8 mouse cellular contexts compared by ENCODE assay signal in the genomic region with DNA sequence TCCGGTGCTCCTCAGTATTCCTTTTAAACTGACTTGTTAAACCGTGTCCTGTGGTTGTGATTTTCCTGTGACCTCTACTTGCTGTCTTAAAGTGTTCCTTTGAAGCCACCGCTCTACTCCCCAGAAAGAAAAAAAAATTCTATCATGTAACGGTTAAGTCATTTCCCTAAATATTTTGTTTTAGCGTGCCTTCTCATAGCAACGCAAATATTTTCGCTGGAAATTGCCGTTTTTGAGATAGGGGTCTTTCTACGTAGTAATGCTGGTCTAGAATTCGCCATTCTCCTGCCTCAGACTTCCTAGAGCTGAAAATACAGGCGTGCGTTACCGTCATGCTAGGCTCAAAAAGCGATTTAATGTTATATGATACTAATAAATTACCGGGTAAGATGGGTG. TPM values are rescaled to one million over a fixed set of nuclear protein-coding genes. Genes with fewer than 3 reads are reported as not detected.
DNase-seq lines count a peak whose midpoint lies in the region; ATAC-seq and TF ChIP-seq lines count a peak whose summit lies in the region.

No protein-coding gene starts in this region.

- dilution Hi-C loops in CH12.LX (cut with MboI; ENCODE audit: extremely low pct_ligation_motif_present, extremely low pct_unique_long_range_greater_than_20kb, low sequenced_read_pairs): no loop called here

- no peak for TF ChIP-seq CTCF in gastrocnemius, adult 2 months (IDR thresholded peaks at IDR 0.05)
- TF ChIP-seq CTCF in CH12.LX (conservative IDR thresholded peaks at IDR 0.05 in 1 of 2, IDR thresholded peaks at IDR 0.05 in 1 of 2; ENCODE audit: low read depth in 2 of 2, low read length in 2 of 2): no peak
- TF ChIP-seq CTCF in liver, embryonic 14.5 days (IDR thresholded peaks at IDR 0.05; ENCODE audit: low read depth): no peak

- no peak for TF ChIP-seq EP300 in CH12.LX (IDR thresholded peaks at IDR 0.05; ENCODE audit: low read length)
- TF ChIP-seq EP300 in liver, embryonic 14.5 days (IDR thresholded peaks at IDR 0.05; ENCODE audit: low read depth): no peak

- H3K36me3 ChIP-seq in CH12.LX (replicated peaks in 1 of 2; ENCODE audit: control insufficient read depth in 1 of 2, insufficient read depth in 1 of 2, low read length in 1 of 2): peaks cover 0 to 18% of the 10 kb centered on the region in 2 experiments
- H3K36me3 ChIP-seq in forebrain, embryonic 16.5 days (ENCODE audit: control insufficient read depth, insufficient read depth): no peaks in the 10 kb centered on the region
- H3K36me3 ChIP-seq in liver, embryonic 14.5 days (replicated peaks; ENCODE audit: control insufficient read depth, insufficient read depth, low read depth): no peaks in the 10 kb centered on the region

- 5% methylated on average over 15 of the region's 15 CpGs for WGBS in forebrain, embryonic 16.5 days
- WGBS in liver, embryonic 14.5 days (ENCODE audit: insufficient replicate concordance): 4% methylated on average over 15 of the region's 15 CpGs

- peaks cover 35% of the 10 kb centered on the region for H3K79me2 ChIP-seq in CH12.LX (replicated peaks; ENCODE audit: control insufficient read depth, extremely low read depth, insufficient read depth, poor library complexity, severe bottlenecking)

- in situ Hi-C loops in CH12.LX (cut with MboI; ENCODE audit: low pct_ligation_motif_present, low pct_unique_long_range_greater_than_20kb, low sequenced_read_pairs): no loop called here

- DNase-seq in gastrocnemius, adult 2 months: no peak
- no peak for DNase-seq in gastrocnemius, postnatal 25 days
- no peak for DNase-seq in CH12.LX (ENCODE audit: extremely low read depth)
- DNase-seq in liver, embryonic 14.5 days (ENCODE audit: low read depth in 3 of 3, low spot score in 3 of 3): no peak
- no peak for DNase-seq in cerebellum, adult 11 months
- DNase-seq in spleen, postnatal 4 days (ENCODE audit: low spot score in 2 of 2): no peak
- no peak for DNase-seq in left cerebral cortex, postnatal 36 days (ENCODE audit: low spot score in 2 of 2)

- TF ChIP-seq POLR2A in CH12.LX (IDR thresholded peaks at IDR 0.05; ENCODE audit: low read depth, low read length): no peak

- H3K4me3 ChIP-seq in gastrocnemius, adult 2 months: peak overlapping the region; percentile 90
- peak overlapping the region; percentile 72 to 84 (median 82) for H3K4me3 ChIP-seq in CH12.LX (replicated peaks in 1 of 3; ENCODE audit: low read depth in 2 of 3, low read length in 2 of 3, poor library complexity in 1 of 3)
- peak overlapping the region; percentile 82 for H3K4me3 ChIP-seq in forebrain, embryonic 16.5 days (replicated peaks; ENCODE audit: low read length)
- peak overlapping the region; percentile 81 to 87 for H3K4me3 ChIP-seq in liver, embryonic 14.5 days (ENCODE audit: insufficient read depth in 1 of 2, low read depth in 2 of 2, low read length in 2 of 2)

- ATAC-seq in forebrain, embryonic 16.5 days: no peak; the same call in 1 of the 2 replicates
- ATAC-seq in liver, embryonic 14.5 days (ENCODE audit: insufficient read depth): no peak

- no peaks in the 10 kb centered on the region for H3K9me3 ChIP-seq in CH12.LX (replicated peaks; ENCODE audit: low read length)
- H3K9me3 ChIP-seq in forebrain, embryonic 16.5 days (ENCODE audit: control insufficient read depth, low read length): no peaks in the 10 kb centered on the region
- no peaks in the 10 kb centered on the region for H3K9me3 ChIP-seq in liver, embryonic 14.5 days (ENCODE audit: control insufficient read depth, low read length)

- peak overlapping the region; percentile 99 for H3K27ac ChIP-seq in gastrocnemius, adult 2 months
- H3K27ac ChIP-seq in CH12.LX (ENCODE audit: insufficient read depth, low read depth): no peak overlapping the region
- H3K27ac ChIP-seq in forebrain, embryonic 16.5 days (ENCODE audit: low read length): peak overlapping the region; percentile 2; the same call in 1 of the 2 replicates
- H3K27ac ChIP-seq in liver, embryonic 14.5 days: peak overlapping the region; percentile 63

- peak overlapping the region; percentile 91 for H3K9ac ChIP-seq in CH12.LX (ENCODE audit: insufficient read depth, low read depth)
- H3K9ac ChIP-seq in forebrain, embryonic 16.5 days (replicated peaks; ENCODE audit: low read depth, low read length): peak overlapping the region; percentile 73
- peak overlapping the region; percentile 75 for H3K9ac ChIP-seq in liver, embryonic 14.5 days (replicated peaks)

- no peak for TF ChIP-seq RAD21 in CH12.LX (IDR thresholded peaks at IDR 0.05; ENCODE audit: low read depth, low read length)

- intact Hi-C loops in gastrocnemius, adult 2 months (cut with DNase I): loop anchor here (2.0 kb wide), 1 partner anchor 88 kb away; a partner anchor contains a TSS
- intact Hi-C loops in left cerebral cortex, postnatal 36 days (cut with DNase I): loop anchor here (2.0 to 5.0 kb wide), 2 partner anchors 90 to 210 kb away; a partner anchor contains a TSS

- H3K27me3 ChIP-seq in CH12.LX (replicated peaks): no peaks in the 10 kb centered on the region
- H3K27me3 ChIP-seq in forebrain, embryonic 16.5 days (replicated peaks; ENCODE audit: control insufficient read depth, insufficient read depth, low read length): no peaks in the 10 kb centered on the region
- H3K27me3 ChIP-seq in liver, embryonic 14.5 days (ENCODE audit: control insufficient read depth, insufficient read depth, low read length): no peaks in the 10 kb centered on the region

- peak overlapping the region; percentile 77 for H3K4me2 ChIP-seq in CH12.LX (ENCODE audit: insufficient read depth, low read depth, poor library complexity, severe bottlenecking)
- peak overlapping the region; percentile 79 for H3K4me2 ChIP-seq in forebrain, embryonic 16.5 days (ENCODE audit: low read length)
- peak overlapping the region; percentile 83 for H3K4me2 ChIP-seq in liver, embryonic 14.5 days (ENCODE audit: low read depth)

- peaks cover 2 to 28% of the 10 kb centered on the region in 2 experiments; a peak in 2 of 4 replicates for H3K4me1 ChIP-seq in CH12.LX (ENCODE audit: control insufficient read depth in 1 of 2, insufficient read depth in 2 of 2)
- peaks cover 16% of the 10 kb centered on the region for H3K4me1 ChIP-seq in forebrain, embryonic 16.5 days (replicated peaks; ENCODE audit: control insufficient read depth, insufficient read depth, low read length)
- peaks cover 4 to 18% of the 10 kb centered on the region in 2 experiments for H3K4me1 ChIP-seq in liver, embryonic 14.5 days (replicated peaks; ENCODE audit: control insufficient read depth in 2 of 2, insufficient read depth in 2 of 2, low read length in 1 of 2)

TF ChIP-seq in CH12.LX, 34 proteins besides CTCF, POLR2A, EP300 and RAD21 (continues in another document):
- no peak for TF ChIP-seq KAT2A (IDR thresholded peaks at IDR 0.05; ENCODE audit: insufficient replicate concordance, low read length)
- no peak for TF ChIP-seq JUND (conservative IDR thresholded peaks at IDR 0.05; ENCODE audit: low read depth, low read length)
- peak; percentile 51; the same call in 1 of the 2 replicates for TF ChIP-seq CHD1 (IDR thresholded peaks at IDR 0.05; ENCODE audit: low read depth, low read length)
- TF ChIP-seq MAX (IDR thresholded peaks at IDR 0.05; ENCODE audit: low read length): no peak
- TF ChIP-seq ZNF384 (IDR thresholded peaks at IDR 0.05; ENCODE audit: low read depth, low read length): peak; percentile 42; the same call in 1 of the 2 replicates
- no peak for TF ChIP-seq ZMIZ1 (IDR thresholded peaks at IDR 0.05; ENCODE audit: low read depth, low read length)
- TF ChIP-seq ETS1 (conservative IDR thresholded peaks at IDR 0.05; ENCODE audit: low read depth, low read length): no peak
- TF ChIP-seq MYC (IDR thresholded peaks at IDR 0.05; ENCODE audit: low read depth, low read length): no peak

RNA-seq across cellular contexts. Expression of a gene that starts 4.0 kb away (rescaled TPM):
- 100 to 1,000 TPM; 176 to 180 TPM for total RNA-seq in gastrocnemius, adult 2 months (2021)
- total RNA-seq in gastrocnemius, postnatal 25 days (2021): 100 to 1,000 TPM; 142 TPM
- total RNA-seq in CH12.LX (2012; rRNA removed): 22.1 and 29.8 TPM in 2 replicates
- 57.9 and 66.6 TPM in 2 replicates for total RNA-seq in CH12.LX (2014; rRNA removed)
- 63.9 and 74.1 TPM in 2 replicates for polyA plus RNA-seq in CH12.LX (2012; ENCODE audit: insufficient read length, low read depth)
- 85.5 and 88.4 TPM in 2 replicates for polyA plus RNA-seq in forebrain, embryonic 16.5 days (2015; fragmentation: Nextera tagmentation; extraction: Ambion mirVana)
- polyA plus RNA-seq in liver, embryonic 14.5 days (2012; rRNA removed): 7.7 and 10.9 TPM in 2 replicates
- polyA plus RNA-seq in liver, embryonic 14.5 days (2014; fragmentation: Nextera tagmentation; extraction: Ambion mirVana): 35.0 and 36.1 TPM in 2 replicates
- total RNA-seq in left cerebral cortex, postnatal 36 days (2021): 100 to 1,000 TPM; 135 to 137 TPM

RNA-seq across cellular contexts. Expression of a gene that starts 43.6 kb away (rescaled TPM):
- 1 to 10 TPM; 3.3 to 4.5 TPM for total RNA-seq in gastrocnemius, adult 2 months (2021)
- total RNA-seq in gastrocnemius, postnatal 25 days (2021): 1 to 10 TPM; 3.2 to 4.2 TPM
- total RNA-seq in CH12.LX (2012; rRNA removed) (10.7 and 14.4 TPM in 2 replicates), CH12.LX (2014; rRNA removed) (20.4 and 21.1 TPM in 2 replicates)
- polyA plus RNA-seq in CH12.LX (2012; ENCODE audit: insufficient read length, low read depth): 12.8 and 17.4 TPM in 2 replicates
- 1.7 and 2.4 TPM in 2 replicates for polyA plus RNA-seq in forebrain, embryonic 16.5 days (2015; fragmentation: Nextera tagmentation; extraction: Ambion mirVana)
- 1.5 and 1.9 TPM in 2 replicates for polyA plus RNA-seq in liver, embryonic 14.5 days (2012; rRNA removed)
- polyA plus RNA-seq in liver, embryonic 14.5 days (2014; fragmentation: Nextera tagmentation; extraction: Ambion mirVana): 3.2 and 3.5 TPM in 2 replicates
- total RNA-seq in left cerebral cortex, postnatal 36 days (2021): 1 to 10 TPM; 3.9 to 4.2 TPM

RNA-seq across cellular contexts. Expression of a gene that starts 44.2 kb away (rescaled TPM):
- 1 to 10 TPM; 3.7 to 4.9 TPM for total RNA-seq in gastrocnemius, adult 2 months (2021)
- 1 to 10 TPM; 4.0 to 4.3 TPM for total RNA-seq in gastrocnemius, postnatal 25 days (2021)
- total RNA-seq in CH12.LX (2012; rRNA removed): 26.1 and 30.3 TPM in 2 replicates
- total RNA-seq in CH12.LX (2014; rRNA removed): 53.1 and 56.9 TPM in 2 replicates
- 33.2 and 34.3 TPM in 2 replicates for polyA plus RNA-seq in CH12.LX (2012; ENCODE audit: insufficient read length, low read depth)
- 2.3 and 2.5 TPM in 2 replicates for polyA plus RNA-seq in forebrain, embryonic 16.5 days (2015; fragmentation: Nextera tagmentation; extraction: Ambion mirVana)
- 2.8 and 4.3 TPM in 2 replicates for polyA plus RNA-seq in liver, embryonic 14.5 days (2012; rRNA removed)
- 6.9 and 7.6 TPM in 2 replicates for polyA plus RNA-seq in liver, embryonic 14.5 days (2014; fragmentation: Nextera tagmentation; extraction: Ambion mirVana)
- total RNA-seq in left cerebral cortex, postnatal 36 days (2021): 1 to 10 TPM; 1.8 to 2.9 TPM

RNA-seq across cellular contexts. Expression of a gene that starts 58.5 kb away (rescaled TPM):
- 1 to 10 TPM; 1.3 to 1.9 TPM for total RNA-seq in gastrocnemius, adult 2 months (2021)
- total RNA-seq in gastrocnemius, postnatal 25 days (2021): 1 to 10 TPM; 1.5 to 2.0 TPM
- total RNA-seq in CH12.LX (2012; rRNA removed) (5.9 and 8.4 TPM in 2 replicates), CH12.LX (2014; rRNA removed) (7.4 and 8.0 TPM in 2 replicates)
- polyA plus RNA-seq in CH12.LX (2012; ENCODE audit: insufficient read length, low read depth): 5.4 and 6.2 TPM in 2 replicates
- polyA plus RNA-seq in forebrain, embryonic 16.5 days (2015; fragmentation: Nextera tagmentation; extraction: Ambion mirVana): 14.4 and 15.5 TPM in 2 replicates
- 1.6 and 2.3 TPM in 2 replicates for polyA plus RNA-seq in liver, embryonic 14.5 days (2012; rRNA removed)
- polyA plus RNA-seq in liver, embryonic 14.5 days (2014; fragmentation: Nextera tagmentation; extraction: Ambion mirVana): 2.8 and 2.9 TPM in 2 replicates
- total RNA-seq in left cerebral cortex, postnatal 36 days (2021): 1 to 10 TPM; 3.8 to 4.8 TPM

Comparison
In these comparisons a context has a peak if more than half of its experiments do, and no peak if none do; other contexts are left out.
1. RNA of a gene that starts 44.2 kb away (total RNA-seq): 26.1 to 56.9 TPM in CH12.LX; 3.7 to 4.9 TPM in gastrocnemius, adult 2 months, 4.0 to 4.3 TPM in gastrocnemius, postnatal 25 days and 1.8 to 2.9 TPM in left cerebral cortex, postnatal 36 days; every median in the first group is over 4 times any median in the second.
2. Peak in every context shown above with its lines, with median percentiles within 50 percentile points of each other: H3K4me3 ChIP-seq, H3K4me2 ChIP-seq and H3K9ac ChIP-seq.